Mouse (Mus musculus) cerebellum, postnatal 10 days (tissue): Measurements from ENCODE around the gene F830045P16Rik.

Source experiments
- DNase-seq, 2 experiments: peaks; one replicate each; pipeline ENCODE4 v3.0.0; 2021; ENCODE audit warnings: mixed read lengths in 2 of 2

F830045P16Rik gene

DNA sequence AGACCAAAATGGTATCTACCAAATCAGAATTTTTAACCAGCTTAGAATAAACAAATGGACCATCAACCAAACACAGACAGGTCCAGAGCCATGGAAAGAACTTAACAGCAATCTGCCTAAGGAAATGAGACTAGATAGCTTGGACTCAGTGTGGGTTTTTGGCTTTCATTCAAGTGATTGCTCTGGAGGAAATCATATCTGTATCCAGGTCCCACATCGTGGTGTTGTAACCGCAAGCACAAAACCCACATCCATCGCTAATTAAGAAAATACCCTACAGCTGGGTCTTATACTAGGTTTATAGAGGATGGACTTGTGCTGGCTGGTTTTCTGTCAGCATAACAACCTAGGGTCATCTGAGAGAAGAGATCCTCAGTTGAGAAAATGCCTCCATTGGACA is 53.3 kb downstream of the F830045P16Rik start:
- no peak for DNase-seq

DNA sequence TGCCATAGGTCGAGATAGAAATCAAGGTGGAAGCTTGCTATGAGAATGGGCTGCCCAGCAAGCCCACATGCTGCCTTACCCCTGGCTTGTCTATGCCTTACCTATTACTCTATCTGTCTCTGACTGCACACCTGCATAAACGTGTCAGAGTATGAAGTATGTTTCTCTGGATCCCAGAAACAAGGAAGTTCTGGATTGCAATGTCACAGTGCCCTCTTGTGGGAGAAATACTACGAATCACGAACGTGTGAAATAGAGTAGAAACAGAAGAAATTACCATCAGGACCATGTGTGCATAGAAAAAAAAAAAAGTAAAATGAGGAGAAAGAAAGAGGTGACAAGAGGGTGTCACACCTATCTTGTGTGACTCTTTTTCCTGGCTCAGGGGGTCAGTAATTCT is 64.5 kb downstream of the F830045P16Rik start:
- DNase-seq: peak; percentile 59 to 74

- no peak for DNase-seq
Measured at GRCm38 (mm10) chr2:129470839-129471238, 65.6 kb downstream of the F830045P16Rik start.

- peak in 1 of 2 experiments; percentile 10 for DNase-seq
Measured at GRCm38 (mm10) chr2:129438772-129439171, 97.6 kb downstream of the F830045P16Rik start.

DNA sequence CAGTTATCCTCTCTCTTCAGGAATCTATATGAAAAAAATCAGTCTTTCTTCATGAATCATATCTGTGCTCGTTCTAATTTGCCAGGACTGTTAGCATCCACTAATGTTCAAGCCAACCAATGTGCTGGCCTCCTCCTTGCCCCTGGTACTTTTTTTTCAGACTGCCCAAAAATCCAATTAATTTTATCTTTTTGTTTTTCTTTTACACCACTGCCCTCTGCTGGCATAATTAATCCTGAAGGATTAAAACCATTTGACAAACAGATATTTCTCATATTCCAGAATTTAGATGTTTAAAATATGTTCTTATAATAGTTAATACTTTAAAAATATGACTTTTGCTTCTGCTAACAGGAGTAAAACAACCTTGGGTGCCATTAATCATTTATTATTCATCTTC is 101.2 kb downstream of the F830045P16Rik start:
- peak; percentile 27 to 68 for DNase-seq

- peak in 1 of 2 experiments; percentile 11 for DNase-seq
Measured at GRCm38 (mm10) chr2:129423741-129424140, 112.7 kb downstream of the F830045P16Rik start.

- DNase-seq: no peak
Measured at GRCm38 (mm10) chr2:129420897-129421561, 115.4 kb downstream of the F830045P16Rik start.

DNA sequence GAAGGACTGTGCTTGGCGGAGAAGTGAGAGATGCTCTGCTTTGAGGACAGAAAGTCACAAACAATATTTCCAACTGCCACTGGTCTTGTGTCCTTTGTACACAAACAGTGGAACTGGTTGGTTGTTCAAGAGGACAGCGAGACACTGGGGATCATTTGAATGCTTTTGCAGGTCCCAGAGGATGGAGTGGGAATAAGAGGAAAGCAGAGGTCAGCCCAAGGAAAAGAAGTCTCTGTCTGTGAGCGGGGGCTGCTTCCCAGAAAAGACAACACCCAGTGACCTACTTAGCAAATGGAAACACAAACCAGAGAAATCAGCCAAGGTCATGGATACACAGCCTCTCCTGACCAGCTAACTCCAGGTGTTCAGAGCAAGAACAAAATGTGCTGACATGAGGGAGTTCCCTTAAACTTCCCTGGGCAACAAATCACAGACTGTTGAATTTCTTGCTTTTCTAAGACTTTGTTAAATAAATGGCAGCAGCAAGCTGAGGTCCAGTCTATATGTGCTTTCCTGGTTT is 117.0 kb downstream of the F830045P16Rik start:
- DNase-seq: no peak

GRCm38 (mm10) chr2:129414593-129414992 is 121.8 kb downstream of the F830045P16Rik start:
- no peak for DNase-seq

- no peak for DNase-seq
Measured at GRCm38 (mm10) chr2:129413488-129413887, 122.9 kb downstream of the F830045P16Rik start.

DNA sequence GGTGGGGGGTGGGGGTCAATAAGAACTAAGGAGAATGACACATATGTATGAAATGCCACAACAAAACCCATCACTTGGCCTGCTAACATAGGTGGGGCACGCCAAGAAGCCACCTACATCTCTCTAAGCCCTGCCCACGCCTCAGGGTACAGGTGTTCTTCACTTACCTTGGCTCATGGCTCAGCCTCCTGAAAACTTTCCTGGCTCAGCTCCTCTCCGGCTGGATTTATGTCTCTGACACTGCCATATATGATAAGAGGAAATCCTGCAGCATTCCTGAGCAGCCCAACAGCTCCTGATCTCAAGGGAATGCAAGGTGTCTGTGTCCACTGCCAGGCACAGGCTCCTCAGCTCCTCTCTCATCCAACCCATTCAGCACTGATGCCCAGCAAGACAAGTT is 124.8 kb downstream of the F830045P16Rik start:
- DNase-seq: no peak

DNA sequence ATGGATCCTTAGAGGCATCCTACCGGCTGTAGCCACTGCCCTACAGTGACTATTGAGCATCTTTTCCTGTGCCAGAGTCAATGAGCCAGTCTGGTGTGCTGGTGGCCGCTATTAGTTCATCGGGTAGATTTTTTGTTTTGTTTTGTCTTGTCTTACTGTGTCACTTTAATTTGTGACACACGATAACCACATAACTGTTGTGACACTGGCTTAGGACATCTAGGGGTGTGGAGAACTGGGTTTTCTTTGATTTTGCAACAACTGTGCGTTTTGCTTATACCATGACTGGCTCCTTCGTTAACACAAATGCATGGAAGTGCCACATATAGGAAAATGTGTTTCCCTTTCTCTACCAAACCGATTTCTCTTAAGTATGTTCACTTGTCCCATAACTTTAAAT is 126.1 kb downstream of the F830045P16Rik start:
- no peak for DNase-seq

DNA sequence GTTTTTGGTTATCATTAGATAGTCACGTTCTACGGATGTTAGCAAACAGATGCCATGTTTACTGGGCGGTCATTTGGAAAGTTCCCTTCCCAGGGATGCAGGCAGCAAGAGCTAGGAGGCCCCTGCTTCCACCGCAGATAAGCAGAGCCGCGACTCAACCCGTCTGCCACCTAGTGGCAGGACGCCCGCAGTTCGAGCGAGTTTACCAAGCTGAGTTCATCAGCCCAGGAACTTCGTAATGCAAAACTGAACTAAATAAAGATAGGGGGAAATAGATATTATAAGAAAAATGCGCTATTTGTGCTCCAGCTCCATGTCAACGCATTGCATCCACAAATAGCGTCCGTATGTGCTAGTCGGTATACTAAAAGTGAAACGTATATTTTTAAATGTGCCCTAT is 127.9 kb downstream of the F830045P16Rik start:
- peak; percentile 90 for DNase-seq
